Mouse (Mus musculus) cortical plate, adult 2 months (tissue): ENCODE measurements around the gene Zer1.

Experiments used
- CTCF ChIP-seq: fragments of 200-500 bp; IDR thresholded peaks from 2 replicates; pipeline ENCODE4 v1.5.1; 2011; ENCODE audit warnings: mild to moderate bottlenecking, control low read depth, low read length; ENCODE audit not compliant: insufficient read depth; ENCODE audit errors: extremely low read depth
- POLR2A ChIP-seq: fragments of 200-500 bp; IDR thresholded peaks from 2 replicates; pipeline ENCODE4 v1.6.1; 2011; ENCODE audit warnings: mild to moderate bottlenecking, low read length, control low read depth; ENCODE audit not compliant: insufficient read depth; ENCODE audit errors: extremely low read depth

DNA sequence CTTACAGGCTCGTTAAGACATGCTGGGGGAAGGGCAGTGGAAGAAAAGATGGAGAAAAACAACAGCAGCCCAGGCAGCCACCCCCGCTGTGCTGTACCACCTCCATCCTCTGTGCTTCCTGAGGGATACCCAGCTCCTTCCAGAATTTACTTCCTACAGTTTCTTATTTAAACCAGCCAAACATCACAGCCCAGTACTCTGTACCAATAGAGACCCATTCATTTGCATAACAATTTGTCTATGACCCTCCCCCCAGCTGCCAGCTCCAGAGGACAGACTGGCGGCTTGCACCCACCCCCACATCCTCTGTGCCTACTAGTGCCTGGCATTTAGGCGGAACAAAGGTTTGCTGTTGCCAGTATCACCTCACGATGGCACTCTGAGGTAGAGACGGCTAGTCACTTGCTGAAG lies 4.7 kb downstream of the Zer1 start:
- TF ChIP-seq POLR2A (no peak), CTCF (no peak)
